Mouse (Mus musculus) neural tube, embryonic 11.5 days (tissue): ENCODE data around the gene Tmem125. TPM values are rescaled to one million over a fixed set of nuclear protein-coding genes. Genes with fewer than 3 reads are reported as not detected.
A peak's percentile ranks its signal among the peaks of the same experiment; 100 is the strongest.

Experiments
- ATAC-seq: fragments of 200-750 bp; cut with Nextera tagmentation; 2 replicates; pipeline ENCODE4 v1.8.0; 2017; ENCODE audit warnings: moderate number of reproducible peaks, mild to moderate bottlenecking, moderate TSS enrichment, moderate library complexity; ENCODE audit not compliant: insufficient read depth, low FRiP score, low TSS enrichment
- DNase-seq: peaks from one replicate; pipeline ENCODE4 v3.0.0-alpha.2; 2015; ENCODE audit warnings: low spot score
- H3K27ac ChIP-seq: fragments of 300-500 bp; sonication (generic); 2 replicates; pipeline ENCODE4 v1.5.1; 2014; ENCODE audit warnings: low read depth, mild to moderate bottlenecking, low read length
- H3K27me3 ChIP-seq: fragments of 300-500 bp; sonication (generic); 2 replicates; pipeline ENCODE4 v1.6.1; 2014; ENCODE audit warnings: mild to moderate bottlenecking, low read length, mixed read lengths; ENCODE audit not compliant: control insufficient read depth, insufficient read depth
- H3K36me3 ChIP-seq: fragments of 300-500 bp; sonication (generic); 2 replicates; pipeline ENCODE4 v1.6.1; 2014; ENCODE audit warnings: mild to moderate bottlenecking, low read length, moderate library complexity, mixed read lengths; ENCODE audit not compliant: control insufficient read depth, insufficient read depth
- H3K4me1 ChIP-seq: fragments of 300-500 bp; sonication (generic); 2 replicates; pipeline ENCODE4 v1.6.1; 2014; ENCODE audit warnings: low read length, mixed read lengths; ENCODE audit not compliant: control insufficient read depth, insufficient read depth
- H3K4me2 ChIP-seq: fragments of 300-500 bp; sonication (generic); 2 replicates; pipeline ENCODE4 v1.6.1; 2014; ENCODE audit warnings: low read depth, mild to moderate bottlenecking, moderate library complexity
- H3K4me3 ChIP-seq: fragments of 300-500 bp; sonication (generic); 2 replicates; pipeline ENCODE4 v1.5.1; 2014; ENCODE audit warnings: low read depth, low read length
- H3K9ac ChIP-seq: fragments of 300-500 bp; sonication (generic); 2 replicates; pipeline ENCODE4 v1.6.1; 2014; ENCODE audit warnings: mild to moderate bottlenecking, low read length
- H3K9me3 ChIP-seq: fragments of 300-500 bp; sonication (generic); 2 replicates; pipeline ENCODE4 v1.6.1; 2016; ENCODE audit warnings: low read length; ENCODE audit not compliant: control insufficient read depth
- WGBS: fragments of 180-500 bp; shearing (Covaris S2); extraction: QIAGEN DNeasy Blood & Tissue Kit; methylation state at CpG from one replicate; pipeline ENCODE4 v1.1.7; 2014; 5-methylcytosine and 5-hydroxymethylcytosine counted together
- polyA plus RNA-seq: library from polyadenylated mRNA; unstranded; fragments of >200 nt; fragmentation: Nextera tagmentation; extraction: Ambion mirVana; gene quantifications from 2 replicates; pipeline ENCODE4 v1.2.1, GENCODE M21; 2014

Gene Tmem125
- polyA plus RNA-seq, result 0.66 TPM in 1 of 2 replicates, not detected in the other

DNA sequence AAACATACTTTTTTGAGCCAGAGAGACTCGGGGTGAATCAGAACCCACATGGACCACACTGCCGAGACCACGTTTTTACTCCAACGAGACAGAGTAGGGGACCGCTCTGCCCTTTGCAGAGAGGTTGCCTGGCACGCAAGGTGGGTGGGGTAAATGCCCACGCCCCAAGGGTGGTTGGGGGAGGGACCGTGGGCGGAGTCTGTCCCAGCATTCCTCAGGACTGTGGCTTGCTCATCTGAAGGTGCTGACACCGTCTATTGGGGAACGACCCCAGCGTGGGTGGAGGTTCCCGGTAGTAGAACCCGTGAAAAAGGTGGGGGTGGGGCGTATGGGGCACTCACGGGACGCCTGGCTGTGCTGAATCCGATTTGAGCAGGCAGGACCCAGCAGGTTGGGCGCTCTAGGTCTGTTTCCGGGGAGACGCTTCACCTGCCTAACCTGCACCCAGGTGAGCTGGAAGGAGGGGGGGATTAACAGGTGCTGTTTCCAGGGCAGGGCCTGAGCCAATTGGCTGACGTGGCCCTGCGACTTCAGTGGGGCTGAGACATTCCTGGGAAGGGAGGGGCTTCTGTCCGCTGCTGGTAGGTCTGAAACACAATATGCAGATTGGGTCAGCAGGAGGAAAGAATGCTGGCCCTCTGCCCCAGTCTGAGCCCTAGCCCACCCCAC is at the start of gene Tmem125:
TSS of gene Tmem125 (minus strand) at position 453 of the 669 bp plus-strand sequence.
- H3K4me2 ChIP-seq, result peak within 1 kb of the TSS; percentile 45
- no peak within 1 kb of the TSS for H3K27ac ChIP-seq
- H3K4me3 ChIP-seq, result peak within 1 kb of the TSS; percentile 10
- H3K27me3 ChIP-seq, result 0 out of 2 replicates have a peak, but pooled peaks cover 2% of the 10 kb centered on the region
- no peak within 1 kb of the TSS for H3K9ac ChIP-seq
- peak; percentile 36 for DNase-seq
- WGBS, result under 1% methylated on average over 24 of the region's 24 CpGs
- ATAC-seq, result no peak
- H3K4me1 ChIP-seq, result no peaks in the 10 kb centered on the region
- H3K36me3 ChIP-seq, result no peaks in the 10 kb centered on the region
- no peaks in the 10 kb centered on the region for H3K9me3 ChIP-seq

DNA sequence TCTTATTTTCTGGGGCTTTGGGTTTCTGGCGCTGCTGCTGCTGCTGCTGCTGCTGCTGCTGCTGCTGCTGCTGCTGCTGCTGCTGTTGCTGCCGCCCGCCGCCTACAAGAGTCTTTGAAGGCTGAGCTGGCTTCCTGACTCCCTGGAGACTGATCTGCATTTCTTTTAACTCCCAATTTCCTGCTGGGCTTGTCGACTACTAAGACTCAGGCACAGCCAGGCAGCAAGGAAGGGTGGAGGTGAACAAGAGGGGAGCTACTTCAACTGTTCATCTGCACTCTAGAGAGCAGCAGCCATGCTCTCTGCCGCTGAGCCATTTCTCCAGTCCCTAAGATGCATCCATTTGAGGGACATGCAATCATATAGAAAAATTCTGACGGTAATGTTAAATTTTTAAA is 45.9 kb upstream of the Tmem125 start:
- 11% methylated on average over 7 of the region's 7 CpGs for WGBS
- Histone ChIP-seq H3K27ac (no peak overlapping the region), H3K9ac (no peak overlapping the region), H3K36me3 (no peaks in the 10 kb centered on the region), H3K4me1 (no peaks in the 10 kb centered on the region), H3K4me3 (no peak overlapping the region), H3K27me3 (no peaks in the 10 kb centered on the region), H3K9me3 (no peaks in the 10 kb centered on the region), H3K4me2 (no peak overlapping the region)
- ATAC-seq (no peak), DNase-seq (peak; percentile 18)

DNA sequence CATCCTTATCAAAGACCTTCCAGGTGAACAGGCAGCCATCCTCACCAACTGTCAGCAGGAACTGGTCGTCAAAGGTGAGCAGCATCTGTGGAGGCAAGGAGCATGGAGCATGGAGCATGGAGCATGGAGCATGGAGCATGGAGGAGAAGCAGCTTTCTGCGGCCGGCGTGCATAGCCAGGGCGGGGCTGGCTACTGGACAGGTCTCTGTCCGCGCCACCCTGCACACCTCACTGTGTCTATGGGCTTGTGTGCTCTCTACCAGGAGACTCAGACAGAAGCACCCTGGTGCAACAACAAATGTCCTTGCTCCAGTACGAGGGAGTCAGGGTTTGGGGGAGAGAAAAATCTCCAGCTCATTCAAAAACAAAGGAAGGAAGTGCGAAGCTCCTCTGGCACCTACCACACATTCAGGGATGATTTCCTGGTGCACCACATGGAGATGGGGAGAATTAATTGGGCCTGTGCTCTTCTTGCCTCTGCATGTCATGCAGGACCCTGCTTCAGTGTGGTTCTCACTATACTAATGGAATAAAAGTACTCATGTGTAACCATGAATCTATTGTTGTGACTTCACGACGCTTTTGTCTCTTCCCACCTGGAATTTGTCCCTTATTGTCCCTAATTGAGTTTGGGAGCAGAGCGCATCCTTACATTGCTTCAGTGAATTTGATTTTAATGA is 45.3 kb upstream of the Tmem125 start:
- Histone ChIP-seq H3K4me2 (no peak overlapping the region), H3K27ac (no peak overlapping the region), H3K36me3 (no peaks in the 10 kb centered on the region), H3K4me1 (no peaks in the 10 kb centered on the region), H3K9ac (no peak overlapping the region; the same call in 1 of the 2 replicates), H3K4me3 (no peak overlapping the region), H3K27me3 (no peaks in the 10 kb centered on the region), H3K9me3 (no peaks in the 10 kb centered on the region)
- no peak for DNase-seq
- WGBS, result 69% methylated on average over 12 of the region's 12 CpGs
- no peak for ATAC-seq

DNA sequence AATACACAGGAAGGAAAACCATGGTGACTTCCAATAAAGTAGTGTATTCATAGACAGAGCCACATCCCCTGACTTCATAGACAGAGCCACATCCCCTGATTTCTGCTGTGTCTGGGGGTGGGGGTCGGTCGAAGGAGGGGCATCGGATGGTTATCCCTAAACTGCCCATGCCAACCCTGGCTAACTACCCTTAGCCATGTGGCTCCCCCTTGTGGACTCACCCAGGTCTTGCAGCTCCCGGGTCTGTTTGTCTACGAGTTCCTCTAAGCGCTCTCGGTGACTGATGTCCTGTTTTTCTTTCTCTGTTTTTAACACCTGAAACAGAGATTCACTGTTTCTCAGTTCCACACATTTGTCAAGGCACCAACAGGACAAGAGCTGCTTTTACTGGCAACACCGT is 38.8 kb upstream of the Tmem125 start:
- Histone ChIP-seq H3K36me3 (no peaks in the 10 kb centered on the region), H3K27ac (no peak overlapping the region), H3K9me3 (no peaks in the 10 kb centered on the region), H3K4me3 (no peak overlapping the region), H3K4me1 (no peaks in the 10 kb centered on the region), H3K27me3 (no peaks in the 10 kb centered on the region), H3K9ac (no peak overlapping the region), H3K4me2 (no peak overlapping the region)
- ATAC-seq (no peak), DNase-seq (no peak)
- WGBS, result 96% methylated on average over 8 of the region's 8 CpGs

DNA sequence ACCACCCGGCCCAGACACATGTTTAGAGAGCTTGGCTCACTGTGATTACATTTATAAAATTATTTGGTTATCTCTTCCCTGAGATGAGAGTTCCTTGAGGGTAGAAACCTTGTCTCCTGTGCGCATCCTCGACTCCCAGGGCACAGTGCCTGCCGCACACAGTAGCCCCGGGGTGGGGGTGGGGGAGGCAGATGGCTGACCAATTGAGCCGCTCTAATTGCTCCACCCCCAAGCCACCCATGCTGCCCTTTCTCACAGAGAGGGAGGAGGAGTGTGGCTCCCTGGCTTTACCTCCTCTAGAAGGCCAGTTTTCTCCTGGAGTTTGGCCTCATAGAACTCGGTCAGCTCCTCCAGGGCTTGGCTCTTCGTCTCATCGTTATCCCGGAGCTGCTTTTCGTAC is 37.7 kb upstream of the Tmem125 start:
- WGBS, result 36% methylated on average over 11 of the region's 11 CpGs
- Histone ChIP-seq H3K4me2 (no peak overlapping the region), H3K36me3 (no peaks in the 10 kb centered on the region), H3K4me1 (no peaks in the 10 kb centered on the region), H3K9ac (no peak overlapping the region), H3K27me3 (no peaks in the 10 kb centered on the region), H3K4me3 (no peak overlapping the region), H3K9me3 (no peaks in the 10 kb centered on the region), H3K27ac (no peak overlapping the region)
- ATAC-seq (no peak), DNase-seq (peak; percentile 14)

DNA sequence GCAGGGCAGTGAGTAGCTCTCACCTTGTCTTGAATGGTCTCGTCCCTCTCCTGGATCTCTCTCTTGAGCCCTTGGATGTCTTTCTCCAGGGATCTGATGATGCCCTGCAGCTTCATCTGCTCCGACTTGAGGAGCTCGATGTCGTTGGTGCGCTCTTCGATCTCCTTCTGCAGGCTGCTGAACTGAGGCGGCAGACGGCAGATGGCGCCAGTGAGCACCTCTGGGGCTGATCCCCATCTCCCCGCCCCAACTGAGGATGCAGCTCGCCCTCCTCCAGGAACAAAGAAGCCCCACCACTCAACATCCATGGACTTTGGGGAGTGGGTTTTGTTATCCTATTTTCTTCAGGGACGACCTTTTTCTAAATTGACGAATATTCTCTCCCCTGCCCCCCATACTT is 35.5 kb upstream of the Tmem125 start:
- 54% methylated on average over 13 of the region's 13 CpGs for WGBS
- ATAC-seq (no peak), DNase-seq (peak; percentile 34)
- no peak overlapping the region for H3K4me2 ChIP-seq
- H3K27ac ChIP-seq, result no peak overlapping the region
- no peak overlapping the region for H3K4me3 ChIP-seq
- no peaks in the 10 kb centered on the region for H3K27me3 ChIP-seq
- H3K9me3 ChIP-seq, result no peaks in the 10 kb centered on the region
- no peaks in the 10 kb centered on the region for H3K4me1 ChIP-seq
- no peaks in the 10 kb centered on the region for H3K36me3 ChIP-seq
- H3K9ac ChIP-seq, result no peak overlapping the region

DNA sequence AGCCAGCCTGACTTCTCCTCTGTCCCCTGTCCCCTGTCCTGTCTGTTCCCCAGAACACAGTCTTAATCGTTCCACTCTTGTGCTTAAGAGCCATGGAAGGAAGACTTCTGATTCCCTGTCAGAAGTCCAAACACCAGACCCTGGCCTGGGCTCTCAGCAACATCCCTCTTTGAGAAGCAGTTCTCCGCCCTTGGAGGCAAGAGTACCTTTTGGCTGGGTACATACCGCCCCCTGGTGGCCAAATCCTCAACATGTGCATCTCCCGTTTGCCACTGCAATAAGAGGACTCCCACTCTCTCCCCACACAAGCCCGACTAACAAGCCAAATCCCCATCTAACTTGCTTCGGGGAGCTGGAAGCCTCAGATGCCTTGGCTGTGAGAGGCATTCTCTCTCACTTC is 32.3 kb upstream of the Tmem125 start:
- ATAC-seq (no peak; the same call in 1 of the 2 replicates), DNase-seq (peak; percentile 89)
- Histone ChIP-seq H3K36me3 (no peaks in the 10 kb centered on the region), H3K27me3 (no peaks in the 10 kb centered on the region), H3K4me2 (no peak overlapping the region), H3K27ac (no peak overlapping the region), H3K4me3 (no peak overlapping the region), H3K4me1 (no peaks in the 10 kb centered on the region), H3K9ac (no peak overlapping the region), H3K9me3 (no peaks in the 10 kb centered on the region)
- WGBS, result 14% methylated on average over 6 of the region's 6 CpGs

DNA sequence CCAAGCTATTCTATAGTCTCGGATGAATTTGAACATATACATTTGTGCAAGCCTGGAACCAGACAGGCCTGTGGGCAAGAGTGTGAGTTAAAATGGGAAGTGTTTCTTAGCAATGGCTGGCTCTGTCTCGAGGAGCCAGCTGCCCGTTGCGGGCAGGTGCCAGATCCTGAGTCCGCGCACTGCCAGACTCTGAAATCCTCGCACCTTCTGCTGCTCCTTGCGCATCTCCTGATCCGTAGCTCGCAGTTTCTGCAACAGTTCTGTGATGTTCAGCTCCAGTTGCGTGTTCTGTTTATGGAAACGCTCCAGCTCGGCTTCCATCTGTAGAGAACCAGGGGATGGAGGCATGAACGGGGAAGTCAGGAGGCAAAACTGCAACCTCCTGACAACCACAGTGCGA is 27.6 kb upstream of the Tmem125 start:
- 88% methylated on average over 14 of the region's 15 CpGs for WGBS
- ATAC-seq (no peak), DNase-seq (no peak)

DNA sequence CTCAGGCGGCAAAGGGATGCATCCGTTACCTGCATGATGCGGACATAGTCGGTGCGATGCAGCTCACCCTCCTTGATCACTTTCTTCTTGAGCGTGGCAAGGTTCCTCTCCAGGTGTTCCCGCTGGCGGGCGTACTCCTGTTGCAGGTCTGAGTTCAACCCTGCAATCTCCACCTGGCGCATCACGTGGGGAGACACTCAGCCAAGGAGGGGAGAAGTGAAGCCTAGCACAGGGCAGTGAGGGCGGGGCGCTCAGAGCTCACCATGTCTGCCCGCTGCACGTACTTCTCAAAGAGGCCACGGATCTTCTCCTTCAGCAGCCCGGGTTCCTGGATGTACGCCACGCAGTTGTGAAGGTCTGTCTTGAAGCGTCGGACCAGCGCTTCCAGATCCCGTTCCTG is 25.5 kb upstream of the Tmem125 start:
- DNase-seq (no peak), ATAC-seq (no peak)
- Histone ChIP-seq H3K27ac (no peak overlapping the region), H3K9ac (no peak overlapping the region), H3K27me3 (no peaks in the 10 kb centered on the region), H3K9me3 (no peaks in the 10 kb centered on the region), H3K4me3 (no peak overlapping the region), H3K4me1 (no peaks in the 10 kb centered on the region), H3K4me2 (no peak overlapping the region), H3K36me3 (no peaks in the 10 kb centered on the region)
- WGBS, result 80% methylated on average over 23 of the region's 23 CpGs

More for the DNA sequence above, 27.6 kb upstream of the Tmem125 start:
- no peaks in the 10 kb centered on the region for H3K4me1 ChIP-seq
- no peak overlapping the region for H3K4me3 ChIP-seq
- no peak overlapping the region for H3K4me2 ChIP-seq
- H3K27ac ChIP-seq, result no peak overlapping the region
- no peaks in the 10 kb centered on the region for H3K9me3 ChIP-seq
- no peaks in the 10 kb centered on the region for H3K27me3 ChIP-seq
- H3K36me3 ChIP-seq, result no peaks in the 10 kb centered on the region
- no peak overlapping the region for H3K9ac ChIP-seq
